ENCODE assay signal across 22 mouse cellular contexts in the genomic region with DNA sequence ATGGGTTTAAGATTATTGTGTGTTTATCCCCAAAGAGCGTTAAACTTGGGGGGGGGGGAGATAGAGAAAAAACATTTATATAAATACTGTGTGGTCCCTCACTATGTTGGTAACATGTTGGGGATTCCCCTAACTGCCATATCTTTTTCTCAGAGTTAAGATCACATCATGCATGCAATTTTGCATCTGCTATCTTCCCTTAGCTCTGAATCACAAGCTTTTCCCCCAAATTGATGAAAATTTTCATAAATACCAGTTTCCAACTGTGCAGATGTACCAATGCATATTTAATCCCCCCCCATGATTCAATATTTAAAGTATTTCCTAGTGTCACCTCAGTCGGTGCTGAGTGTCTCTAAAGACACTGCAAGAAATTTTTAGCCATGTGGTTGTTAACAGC. TPM values are rescaled to one million over a fixed set of nuclear protein-coding genes. Genes with fewer than 3 reads are reported as not detected.
A peak's percentile ranks its signal among the peaks of the same experiment; 100 is the strongest.
DNase-seq lines count a peak whose midpoint lies in the region; TF ChIP-seq lines count a peak whose summit lies in the region.
"Had no signal": no experiment of that assay in that cellular context is flagged by ENCODE, and none has a peak within 500 bp of the region (broad histone marks: within the 10 kb centered on the region; RNA-seq: fewer than 3 reads in every experiment).

No protein-coding gene starts in this region.

- H3K36me3 ChIP-seq in spleen, adult 2 months (ENCODE audit: control insufficient read depth, insufficient read depth, low read length): no peaks in the 10 kb centered on the region
- no peaks in the 10 kb centered on the region for H3K36me3 ChIP-seq in CH12.LX (replicated peaks in 1 of 2; ENCODE audit: control insufficient read depth in 1 of 2, insufficient read depth in 1 of 2, low read length in 1 of 2)
- no peaks in the 10 kb centered on the region for H3K36me3 ChIP-seq in splenic B cell, adult 2 months (ENCODE audit: control insufficient read depth, insufficient read depth, low read length, poor library complexity, severe bottlenecking)
- H3K36me3 ChIP-seq: G1E had no signal

- intact Hi-C loops in left cerebral cortex, postnatal 25 days (cut with DNase I): no loop called here

- H3K4me1 ChIP-seq in spleen, adult 2 months (ENCODE audit: control insufficient read depth, insufficient read depth, insufficient read length): peaks cover 18% of the 10 kb centered on the region; the same call in 1 of the 2 replicates
- peaks cover 45 to 85% of the 10 kb centered on the region in 2 experiments for H3K4me1 ChIP-seq in CH12.LX (ENCODE audit: control insufficient read depth in 1 of 2, insufficient read depth in 2 of 2)

- peak overlapping the region; percentile 35 for H3K4me2 ChIP-seq in CH12.LX (ENCODE audit: insufficient read depth, low read depth, poor library complexity, severe bottlenecking)

- 58% methylated on average over 2 of the region's 2 CpGs for WGBS in spleen, adult 2 months

- DNase-seq in spleen, adult 2 months (ENCODE audit: low read depth in 1 of 2, low spot score in 2 of 2): no peak
- DNase-seq in spleen, postnatal 14 days (ENCODE audit: low spot score in 2 of 2): no peak
- DNase-seq in A20 (ENCODE audit: low read depth, low spot score) (peak; percentile 42), CH12.LX (ENCODE audit: extremely low read depth) (no peak)
- peak; percentile 59 for DNase-seq in splenic B cell, adult 2 months (ENCODE audit: low read depth, low spot score)
- no peak for DNase-seq in kidney, postnatal 10 days
- DNase-seq in urinary bladder, adult 2 months (ENCODE audit: low spot score): no peak
- DNase-seq in left cerebral cortex, postnatal 25 days (ENCODE audit: low spot score in 2 of 2): no peak
- DNase-seq: adrenal gland, adult 2 months; adrenal gland, adult 8-10 months; adrenal gland, postnatal 10 days; adrenal gland, postnatal 14 days; adrenal gland, postnatal 25 days; adrenal gland, postnatal 36 days; cerebellum, adult 11 months; cerebellum, adult 11-12 months; cerebellum, adult 18-20 months; cerebellum, adult 2 months had no signal

- no peaks in the 10 kb centered on the region for H3K79me2 ChIP-seq in CH12.LX (replicated peaks; ENCODE audit: control insufficient read depth, extremely low read depth, insufficient read depth, poor library complexity, severe bottlenecking)

- no peak; the same call in 1 of the 2 replicates for TF ChIP-seq RAD21 in CH12.LX (IDR thresholded peaks at IDR 0.05; ENCODE audit: low read depth, low read length)

- no peak for TF ChIP-seq CTCF in spleen, adult 2 months (IDR thresholded peaks at IDR 0.05; ENCODE audit: extremely low read depth, insufficient read depth, insufficient read length, insufficient replicate concordance)
- TF ChIP-seq CTCF in CH12.LX (conservative IDR thresholded peaks at IDR 0.05 in 1 of 2, IDR thresholded peaks at IDR 0.05 in 1 of 2; ENCODE audit: low read depth in 2 of 2, low read length in 2 of 2): no peak

- peaks cover 2% of the 10 kb centered on the region for H3K9me3 ChIP-seq in CH12.LX (replicated peaks; ENCODE audit: low read length)
- H3K9me3 ChIP-seq: G1E had no signal

- dilution Hi-C loops in CH12.LX (cut with MboI; ENCODE audit: extremely low pct_ligation_motif_present, extremely low pct_unique_long_range_greater_than_20kb, low sequenced_read_pairs): no loop called here

- H3K27ac ChIP-seq in spleen, adult 2 months (ENCODE audit: insufficient read depth, low read length): peak overlapping the region; percentile 63
- H3K27ac ChIP-seq in CH12.LX (ENCODE audit: insufficient read depth, low read depth): peak overlapping the region; percentile 97

- no peaks in the 10 kb centered on the region for H3K27me3 ChIP-seq in spleen, adult 2 months (ENCODE audit: control insufficient read depth, insufficient read depth, low read length)
- no peaks in the 10 kb centered on the region for H3K27me3 ChIP-seq in CH12.LX (replicated peaks)
- H3K27me3 ChIP-seq in splenic B cell, adult 2 months (ENCODE audit: control insufficient read depth, insufficient read depth, low read length, poor library complexity, severe bottlenecking): no peaks in the 10 kb centered on the region
- H3K27me3 ChIP-seq: Patski had no signal

- TF ChIP-seq POLR2A in spleen, adult 2 months (IDR thresholded peaks at IDR 0.05; ENCODE audit: low read depth, low read length): no peak
- TF ChIP-seq POLR2A in CH12.LX (IDR thresholded peaks at IDR 0.05; ENCODE audit: low read depth, low read length): no peak

- in situ Hi-C loops in CH12.LX (cut with MboI; ENCODE audit: low pct_ligation_motif_present, low pct_unique_long_range_greater_than_20kb, low sequenced_read_pairs): no loop called here

- peak overlapping the region; percentile 50; the same call in 1 of the 2 replicates for H3K9ac ChIP-seq in CH12.LX (ENCODE audit: insufficient read depth, low read depth)

- TF ChIP-seq EP300 in CH12.LX (IDR thresholded peaks at IDR 0.05; ENCODE audit: low read length): peak; percentile 64

- no peak overlapping the region for H3K4me3 ChIP-seq in spleen, adult 2 months (ENCODE audit: extremely low read depth, insufficient read depth, insufficient read length)
- H3K4me3 ChIP-seq in CH12.LX (replicated peaks in 1 of 3; ENCODE audit: low read depth in 2 of 3, low read length in 2 of 3, poor library complexity in 1 of 3): no peak overlapping the region

TF ChIP-seq in CH12.LX, 34 proteins besides CTCF, POLR2A, EP300 and RAD21:
- TF ChIP-seq ZNF384 (IDR thresholded peaks at IDR 0.05; ENCODE audit: low read depth, low read length): no peak
- peak; percentile 47 for TF ChIP-seq IRF4 (IDR thresholded peaks at IDR 0.05; ENCODE audit: low read depth, low read length)
- peak; percentile 82 for TF ChIP-seq MYC (IDR thresholded peaks at IDR 0.05; ENCODE audit: low read depth, low read length)
- TF ChIP-seq MAX (IDR thresholded peaks at IDR 0.05; ENCODE audit: low read length): no peak
- no peak for TF ChIP-seq JUND (conservative IDR thresholded peaks at IDR 0.05; ENCODE audit: low read depth, low read length)
- no peak for TF ChIP-seq ZC3H11A (IDR thresholded peaks at IDR 0.05; ENCODE audit: low read depth, low read length)
- 0 out of 2 replicates have a peak, but pooled peaks have one; percentile 8 for TF ChIP-seq TBP (conservative IDR thresholded peaks at IDR 0.05; ENCODE audit: low read depth, low read length)
- no peak for TF ChIP-seq UBTF (IDR thresholded peaks at IDR 0.05; ENCODE audit: low read depth, low read length)

RNA-seq across cellular contexts. Expression of a gene that starts 11.8 kb away (rescaled TPM):
- polyA plus RNA-seq in spleen, adult 2 months (2012; rRNA removed): 16.2 and 17.4 TPM in 2 replicates
- total RNA-seq in CH12.LX (2012; rRNA removed): 115 and 138 TPM in 2 replicates
- total RNA-seq in CH12.LX (2014; rRNA removed): 122 and 142 TPM in 2 replicates
- 74.5 and 81.7 TPM in 2 replicates for polyA plus RNA-seq in CH12.LX (2012; ENCODE audit: insufficient read length, low read depth)
- polyA plus RNA-seq in urinary bladder, adult 2 months (2012; rRNA removed): 2.3 TPM in 2 replicates
- total RNA-seq in left cerebral cortex, postnatal 25 days (2021): under 1 TPM; 0.11 to 0.28 TPM
- total RNA-seq: MEL had no signal
- polyA plus RNA-seq: C2C12, G1E had no signal

Comparison
In these comparisons a context has a peak if more than half of its experiments do, and no peak if none do; other contexts are left out.
1. DNase-seq: peak in A20 (single experiment) and splenic B cell, adult 2 months (single experiment); none in spleen, adult 2 months (0 of 2), spleen, postnatal 14 days (0 of 2), CH12.LX (single experiment), kidney, postnatal 10 days (single experiment), urinary bladder, adult 2 months (single experiment) and left cerebral cortex, postnatal 25 days (0 of 2).